ENCODE assay signal across 25 mouse cellular contexts in the genomic region with DNA sequence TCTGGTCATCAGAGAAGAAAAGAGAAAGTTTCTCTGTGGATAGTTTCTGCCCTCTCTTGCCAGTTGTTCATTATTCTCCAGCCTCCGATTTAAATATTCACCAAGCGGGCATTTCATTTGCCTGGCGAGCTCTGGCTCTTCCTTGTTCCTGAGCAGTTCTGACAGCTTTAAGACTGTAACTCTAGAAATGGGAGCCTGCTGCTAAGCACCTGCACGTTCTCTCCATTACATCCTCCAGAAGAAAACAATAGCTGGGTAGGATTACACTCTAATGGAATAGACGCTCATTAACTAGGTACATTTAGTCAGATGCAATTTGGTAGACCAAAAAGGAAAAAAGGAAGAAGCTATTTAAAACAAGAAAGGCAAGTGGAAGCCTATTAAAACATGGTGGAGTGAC. TPM values are rescaled to one million over a fixed set of nuclear protein-coding genes. Genes with fewer than 3 reads are reported as not detected.
DNase-seq lines count a peak whose midpoint lies in the region; ATAC-seq lines count a peak whose summit lies in the region.
"Had no signal": no experiment of that assay in that cellular context is flagged by ENCODE, and none has a peak within 500 bp of the region (broad histone marks: within the 10 kb centered on the region; RNA-seq: fewer than 3 reads in every experiment).

No protein-coding gene starts in this region.

- H3K9ac ChIP-seq in embryonic facial prominence, embryonic 14.5 days (ENCODE audit: low read depth, low read length), result no peak overlapping the region
- no peak overlapping the region for H3K9ac ChIP-seq in kidney, embryonic 16.5 days (replicated peaks; ENCODE audit: low read length)
- H3K9ac ChIP-seq: embryonic facial prominence, embryonic 13.5 days; forebrain, postnatal 0 days; heart, embryonic 12.5 days; heart, embryonic 15.5 days; hindbrain, embryonic 14.5 days had no signal

- H3K36me3 ChIP-seq in embryonic facial prominence, embryonic 14.5 days (ENCODE audit: control insufficient read depth, insufficient read depth, low read length), result no peaks in the 10 kb centered on the region
- H3K36me3 ChIP-seq in embryonic facial prominence, embryonic 10.5 days (replicated peaks), result no peaks in the 10 kb centered on the region
- H3K36me3 ChIP-seq in kidney, embryonic 16.5 days (ENCODE audit: insufficient read depth, low read length), result no peaks in the 10 kb centered on the region
- H3K36me3 ChIP-seq: embryonic facial prominence, embryonic 13.5 days; G1E; heart, embryonic 12.5 days; heart, embryonic 15.5 days had no signal

- no peaks in the 10 kb centered on the region for H3K9me3 ChIP-seq in embryonic facial prominence, embryonic 14.5 days (ENCODE audit: control insufficient read depth, low read length)
- no peaks in the 10 kb centered on the region for H3K9me3 ChIP-seq in embryonic facial prominence, embryonic 10.5 days
- no peaks in the 10 kb centered on the region for H3K9me3 ChIP-seq in kidney, embryonic 16.5 days (ENCODE audit: low read length)
- H3K9me3 ChIP-seq: embryonic facial prominence, embryonic 13.5 days; heart, embryonic 12.5 days; heart, embryonic 15.5 days had no signal

- WGBS in embryonic facial prominence, embryonic 14.5 days, result 51% methylated on average over 5 of the region's 5 CpGs
- WGBS in embryonic facial prominence, embryonic 10.5 days, result 53% methylated on average over 5 of the region's 5 CpGs
- 32% methylated on average over 5 of the region's 5 CpGs for WGBS in kidney, embryonic 16.5 days

- H3K4me3 ChIP-seq in embryonic facial prominence, embryonic 14.5 days (ENCODE audit: low read depth, low read length), result no peak overlapping the region
- H3K4me3 ChIP-seq in embryonic facial prominence, embryonic 10.5 days, result no peak overlapping the region
- no peak overlapping the region for H3K4me3 ChIP-seq in kidney, embryonic 16.5 days (ENCODE audit: low read length)
- H3K4me3 ChIP-seq: embryonic facial prominence, embryonic 13.5 days; gastrocnemius, adult 2 months; heart, embryonic 12.5 days; heart, embryonic 15.5 days had no signal

- H3K27me3 ChIP-seq in embryonic facial prominence, embryonic 14.5 days (replicated peaks; ENCODE audit: control insufficient read depth, insufficient read depth, low read length), result no peaks in the 10 kb centered on the region
- H3K27me3 ChIP-seq in embryonic facial prominence, embryonic 10.5 days (replicated peaks; ENCODE audit: low read depth, poor library complexity, severe bottlenecking), result no peaks in the 10 kb centered on the region
- no peaks in the 10 kb centered on the region for H3K27me3 ChIP-seq in kidney, embryonic 16.5 days (ENCODE audit: insufficient read depth, low read length)
- H3K27me3 ChIP-seq: embryonic facial prominence, embryonic 13.5 days; heart, embryonic 12.5 days; heart, embryonic 15.5 days had no signal

- peak; percentile 31 for DNase-seq in embryonic facial prominence, embryonic 14.5 days (ENCODE audit: low spot score)
- no peak for DNase-seq in embryonic facial prominence, embryonic 10.5 days (ENCODE audit: low spot score)
- DNase-seq in kidney, adult 9 months, result peak; percentile 26
- DNase-seq in kidney, adult 18-20 months, result no peak
- DNase-seq in kidney, postnatal 14 days, result no peak
- DNase-seq in embryo, embryonic 10.5 days (ENCODE audit: low spot score), result no peak
- DNase-seq: adrenal gland, postnatal 10 days; adrenal gland, postnatal 36 days; cerebellum, adult 18-20 months; cerebellum, adult 9-10 months; cerebellum, postnatal 14 days; forebrain, postnatal 0 days; gastrocnemius, adult 2 months; gastrocnemius, postnatal 14 days; heart, adult 18-20 months; heart, postnatal 10 days; heart, postnatal 4 days had no signal

- no peak overlapping the region for H3K27ac ChIP-seq in embryonic facial prominence, embryonic 14.5 days (replicated peaks; ENCODE audit: low read depth, low read length)
- H3K27ac ChIP-seq in embryonic facial prominence, embryonic 10.5 days (replicated peaks), result no peak overlapping the region
- H3K27ac ChIP-seq in kidney, embryonic 16.5 days (ENCODE audit: low read length), result no peak overlapping the region
- H3K27ac ChIP-seq: embryonic facial prominence, embryonic 13.5 days; gastrocnemius, adult 2 months; heart, embryonic 15.5 days; hindbrain, embryonic 14.5 days had no signal

- H3K4me2 ChIP-seq in embryonic facial prominence, embryonic 14.5 days (ENCODE audit: low read depth, low read length), result no peak overlapping the region
- no peak overlapping the region for H3K4me2 ChIP-seq in kidney, embryonic 16.5 days (replicated peaks; ENCODE audit: low read depth, low read length)
- H3K4me2 ChIP-seq: embryonic facial prominence, embryonic 13.5 days; heart, embryonic 12.5 days; heart, embryonic 15.5 days; hindbrain, embryonic 14.5 days had no signal

- no peaks in the 10 kb centered on the region for H3K4me1 ChIP-seq in embryonic facial prominence, embryonic 14.5 days (ENCODE audit: control insufficient read depth, insufficient read depth, low read length)
- H3K4me1 ChIP-seq in embryonic facial prominence, embryonic 10.5 days, result peaks cover 16% of the 10 kb centered on the region
- no peaks in the 10 kb centered on the region for H3K4me1 ChIP-seq in kidney, embryonic 16.5 days (ENCODE audit: insufficient read depth, low read length)
- H3K4me1 ChIP-seq: embryonic facial prominence, embryonic 13.5 days; heart, embryonic 12.5 days; heart, embryonic 15.5 days had no signal

- ATAC-seq in embryonic facial prominence, embryonic 14.5 days (ENCODE audit: low read depth), result peak; percentile 75; the same call in 1 of the 2 replicates
- ATAC-seq in kidney, embryonic 16.5 days (ENCODE audit: low FRiP score, low TSS enrichment), result peak; percentile 81
- ATAC-seq: forebrain, embryonic 14.5 days; forebrain, postnatal 0 days; Patski had no signal

RNA-seq across cellular contexts. Expression of a gene that starts 36.3 kb away (rescaled TPM):
- 25.0 and 33.6 TPM in 2 replicates for polyA plus RNA-seq in embryonic facial prominence, embryonic 14.5 days (2014; fragmentation: Nextera tagmentation; extraction: Ambion mirVana)
- 5.7 and 12.1 TPM in 2 replicates for polyA plus RNA-seq in embryonic facial prominence, embryonic 10.5 days (2016; fragmentation: Nextera tagmentation; extraction: Ambion mirVana)
- 13.1 and 14.4 TPM in 2 replicates for polyA plus RNA-seq in kidney, embryonic 16.5 days (2015; fragmentation: Nextera tagmentation; extraction: Ambion mirVana)
- polyA plus RNA-seq: G1E had no signal

Comparison
In these comparisons a context has a peak if more than half of its experiments do, and no peak if none do; other contexts are left out.
1. DNase-seq: peak in embryonic facial prominence, embryonic 14.5 days (single experiment) and kidney, adult 9 months (single experiment); none in embryonic facial prominence, embryonic 10.5 days (single experiment), kidney, adult 18-20 months (single experiment), kidney, postnatal 14 days (single experiment) and embryo, embryonic 10.5 days (single experiment).